Mouse (Mus musculus) heart, embryonic 10.5 days (tissue): ENCODE results near the gene Ccdc141. TPM values are rescaled to one million over a fixed set of nuclear protein-coding genes. Genes with fewer than 3 reads are reported as not detected.

Experiments used
- DNase-seq: peaks from one replicate; pipeline ENCODE4 v3.0.0-alpha.2; 2017; ENCODE audit warnings: low spot score
- H3K27ac ChIP-seq: fragments of 300-500 bp; sonication (generic); 2 replicates; pipeline ENCODE4 v1.5.1; 2016; ENCODE audit warnings: mild to moderate bottlenecking
- H3K27me3 ChIP-seq: fragments of 300-500 bp; sonication (generic); 2 replicates; pipeline ENCODE4 v1.6.1; 2016; ENCODE audit warnings: mild to moderate bottlenecking; ENCODE audit not compliant: poor library complexity, insufficient read depth, severe bottlenecking
- H3K36me3 ChIP-seq: fragments of 300-500 bp; sonication (generic); 2 replicates; pipeline ENCODE4 v1.6.1; 2016; ENCODE audit warnings: mild to moderate bottlenecking, moderate library complexity
- H3K4me1 ChIP-seq: fragments of 300-500 bp; sonication (generic); 2 replicates; pipeline ENCODE4 v1.6.1; 2016; ENCODE audit warnings: mild to moderate bottlenecking
- H3K4me3 ChIP-seq: fragments of 300-500 bp; sonication (generic); 2 replicates; pipeline ENCODE4 v1.5.1; 2016; ENCODE audit warnings: mild to moderate bottlenecking, moderate library complexity
- H3K9me3 ChIP-seq: fragments of 300-500 bp; sonication (generic); 2 replicates; pipeline ENCODE4 v1.6.1; 2016; ENCODE audit warnings: mild to moderate bottlenecking, moderate library complexity
- WGBS: fragments of 180-500 bp; shearing (Covaris S2); methylation state at CpG from one replicate; pipeline ENCODE4 v1.1.7; 2016; 5-methylcytosine and 5-hydroxymethylcytosine counted together
- polyA plus RNA-seq: library from polyadenylated mRNA; unstranded; fragments of >200 nt; fragmentation: Nextera tagmentation; extraction: Ambion mirVana; gene quantifications from 2 replicates; pipeline ENCODE4 v1.2.1, GENCODE M21; 2016

Ccdc141 gene
- polyA plus RNA-seq: 150 and 241 TPM in 2 replicates

GRCm38 (mm10) chr2:77170633-77171105 is at the start of gene Ccdc141:
TSS of gene Ccdc141 (minus strand) at chr2:77170636.
- WGBS: 2% methylated on average over 3 of the region's 6 CpGs
- no peak for DNase-seq
- no peaks in the 10 kb centered on the region for H3K27me3 ChIP-seq
- peaks cover 64% of the 10 kb centered on the region for H3K4me1 ChIP-seq
- H3K27ac ChIP-seq: peak within 1 kb of the TSS; percentile 97
- H3K9me3 ChIP-seq: no peaks in the 10 kb centered on the region
- H3K36me3 ChIP-seq: peaks cover 24% of the 10 kb centered on the region
- peak within 1 kb of the TSS; percentile 76 for H3K4me3 ChIP-seq

GRCm38 (mm10) chr2:77212885-77213284 is 42.4 kb upstream of the Ccdc141 start:
- 0 out of 2 replicates have a peak, but pooled peaks cover 3% of the 10 kb centered on the region for H3K36me3 ChIP-seq
- H3K27me3 ChIP-seq: no peaks in the 10 kb centered on the region
- peaks cover 24% of the 10 kb centered on the region for H3K4me1 ChIP-seq
- H3K4me3 ChIP-seq: no peak overlapping the region
- H3K9me3 ChIP-seq: no peaks in the 10 kb centered on the region
- H3K27ac ChIP-seq: no peak overlapping the region
- peak; percentile 75 for DNase-seq
- WGBS: 48% methylated on average over 5 of the region's 5 CpGs

GRCm38 (mm10) chr2:77206951-77207350 is 36.5 kb upstream of the Ccdc141 start:
- 86% methylated on average over 3 of the region's 3 CpGs for WGBS
- no peaks in the 10 kb centered on the region for H3K9me3 ChIP-seq
- no peak for DNase-seq
- no peak overlapping the region for H3K27ac ChIP-seq
- H3K27me3 ChIP-seq: no peaks in the 10 kb centered on the region
- H3K36me3 ChIP-seq: peaks cover 7% of the 10 kb centered on the region; the same call in 1 of the 2 replicates
- H3K4me1 ChIP-seq: peaks cover 19% of the 10 kb centered on the region
- H3K4me3 ChIP-seq: no peak overlapping the region

GRCm38 (mm10) chr2:77203916-77204315 is 33.5 kb upstream of the Ccdc141 start:
- H3K9me3 ChIP-seq: no peaks in the 10 kb centered on the region
- H3K36me3 ChIP-seq: peaks cover 4% of the 10 kb centered on the region; the same call in 1 of the 2 replicates
- no peak overlapping the region for H3K27ac ChIP-seq
- no peak for DNase-seq
- H3K4me3 ChIP-seq: no peak overlapping the region
- 38% methylated on average over 2 of the region's 2 CpGs for WGBS
- peaks cover 28% of the 10 kb centered on the region for H3K4me1 ChIP-seq
- H3K27me3 ChIP-seq: no peaks in the 10 kb centered on the region

GRCm38 (mm10) chr2:77201900-77202299 is 31.5 kb upstream of the Ccdc141 start:
- H3K4me3 ChIP-seq: no peak overlapping the region
- WGBS: 93% methylated on average over 1 of the region's 1 CpGs
- peaks cover 4% of the 10 kb centered on the region; the same call in 1 of the 2 replicates for H3K36me3 ChIP-seq
- DNase-seq: no peak
- H3K27ac ChIP-seq: no peak overlapping the region
- no peaks in the 10 kb centered on the region for H3K9me3 ChIP-seq
- no peaks in the 10 kb centered on the region for H3K27me3 ChIP-seq
- H3K4me1 ChIP-seq: peaks cover 18% of the 10 kb centered on the region

- WGBS: 68% methylated on average over 5 of the region's 5 CpGs
- H3K36me3 ChIP-seq: peaks cover 4% of the 10 kb centered on the region; the same call in 1 of the 2 replicates
- H3K4me3 ChIP-seq: peak overlapping the region; percentile 10; the same call in 1 of the 2 replicates
- peak overlapping the region; percentile 11; the same call in 1 of the 2 replicates for H3K27ac ChIP-seq
- H3K9me3 ChIP-seq: no peaks in the 10 kb centered on the region
- peaks cover 18% of the 10 kb centered on the region for H3K4me1 ChIP-seq
- peak; percentile 86 for DNase-seq
- no peaks in the 10 kb centered on the region for H3K27me3 ChIP-seq
Observed at GRCm38 (mm10) chr2:77200958-77201614, 30.6 kb upstream of the Ccdc141 start.

- no peak overlapping the region for H3K4me3 ChIP-seq
- WGBS: 76% methylated on average over 4 of the region's 4 CpGs
Observed at GRCm38 (mm10) chr2:77200379-77200778, 29.9 kb upstream of the Ccdc141 start.

GRCm38 (mm10) chr2:77198246-77198645 is 27.8 kb upstream of the Ccdc141 start:
- 61% methylated on average over 5 of the region's 5 CpGs for WGBS
- Histone ChIP-seq H3K4me3 (no peak overlapping the region), H3K27me3 (no peaks in the 10 kb centered on the region), H3K4me1 (peaks cover 18% of the 10 kb centered on the region), H3K27ac (no peak overlapping the region), H3K36me3 (peaks cover 25% of the 10 kb centered on the region), H3K9me3 (no peaks in the 10 kb centered on the region)
- DNase-seq: no peak

More at GRCm38 (mm10) chr2:77200379-77200778, 29.9 kb upstream of the Ccdc141 start:
- Histone ChIP-seq H3K27ac (peak overlapping the region; percentile 49; the same call in 1 of the 2 replicates), H3K9me3 (no peaks in the 10 kb centered on the region), H3K36me3 (peaks cover 8% of the 10 kb centered on the region; the same call in 1 of the 2 replicates), H3K4me1 (peaks cover 18% of the 10 kb centered on the region), H3K27me3 (no peaks in the 10 kb centered on the region)
- DNase-seq: no peak

- H3K27me3 ChIP-seq: no peaks in the 10 kb centered on the region
- peaks cover 23% of the 10 kb centered on the region for H3K36me3 ChIP-seq
Observed at GRCm38 (mm10) chr2:77196819-77197218, 26.4 kb upstream of the Ccdc141 start.

GRCm38 (mm10) chr2:77195056-77195455 is 24.6 kb upstream of the Ccdc141 start:
- no peak overlapping the region for H3K4me3 ChIP-seq
- WGBS: 85% methylated on average over 5 of the region's 5 CpGs
- H3K4me1 ChIP-seq: peaks cover 6% of the 10 kb centered on the region; the same call in 1 of the 2 replicates
- no peak for DNase-seq
- no peaks in the 10 kb centered on the region for H3K27me3 ChIP-seq
- H3K9me3 ChIP-seq: no peaks in the 10 kb centered on the region
- H3K36me3 ChIP-seq: peaks cover 36% of the 10 kb centered on the region
- H3K27ac ChIP-seq: no peak overlapping the region

More at GRCm38 (mm10) chr2:77196819-77197218, 26.4 kb upstream of the Ccdc141 start:
- H3K9me3 ChIP-seq: no peaks in the 10 kb centered on the region
- H3K4me1 ChIP-seq: peaks cover 18% of the 10 kb centered on the region
- H3K27ac ChIP-seq: no peak overlapping the region
- DNase-seq: no peak
- H3K4me3 ChIP-seq: no peak overlapping the region
- 85% methylated on average over 4 of the region's 4 CpGs for WGBS

- Histone ChIP-seq H3K4me3 (no peak overlapping the region), H3K27ac (no peak overlapping the region), H3K9me3 (no peaks in the 10 kb centered on the region), H3K27me3 (no peaks in the 10 kb centered on the region), H3K36me3 (peaks cover 52% of the 10 kb centered on the region), H3K4me1 (no peaks in the 10 kb centered on the region)
- WGBS: 92% methylated on average over 3 of the region's 3 CpGs
- DNase-seq: no peak
Observed at GRCm38 (mm10) chr2:77191811-77192210, 21.4 kb upstream of the Ccdc141 start.

- Histone ChIP-seq H3K36me3 (peaks cover 52% of the 10 kb centered on the region), H3K27me3 (no peaks in the 10 kb centered on the region), H3K4me3 (no peak overlapping the region), H3K9me3 (no peaks in the 10 kb centered on the region), H3K4me1 (no peaks in the 10 kb centered on the region), H3K27ac (no peak overlapping the region)
- DNase-seq: peak; percentile 56
- 91% methylated on average over 7 of the region's 7 CpGs for whole genome bisulfite sequencing
Observed at GRCm38 (mm10) chr2:77190891-77191290, 20.5 kb upstream of the Ccdc141 start.

GRCm38 (mm10) chr2:77190301-77190700 is 19.9 kb upstream of the Ccdc141 start:
- H3K27ac ChIP-seq: no peak overlapping the region
- no peak overlapping the region for H3K4me3 ChIP-seq
- H3K27me3 ChIP-seq: no peaks in the 10 kb centered on the region
- no peaks in the 10 kb centered on the region for H3K9me3 ChIP-seq
- DNase-seq: peak; percentile 30
- H3K4me1 ChIP-seq: no peaks in the 10 kb centered on the region
- H3K36me3 ChIP-seq: peaks cover 50% of the 10 kb centered on the region
- 85% methylated on average over 3 of the region's 3 CpGs for WGBS
